Comparison of ENCODE assay signal across 8 mouse cellular contexts in genomic region chr1:55192824-55193223, GRCm38 (mm10). TPM values are rescaled to one million over a fixed set of nuclear protein-coding genes. Genes with fewer than 3 reads are reported as not detected.
DNase-seq lines count a peak whose midpoint lies in the region; ATAC-seq and TF ChIP-seq lines count a peak whose summit lies in the region.

No protein-coding gene starts in this region.

- peak; percentile 47 for TF ChIP-seq CTCF in C2C12 (IDR thresholded peaks at IDR 0.05; ENCODE audit: control insufficient read depth, insufficient read depth, insufficient read length)

- no peak overlapping the region for H3K4me3 ChIP-seq in hindbrain, embryonic 10.5 days
- H3K4me3 ChIP-seq in hindbrain, embryonic 11.5 days (ENCODE audit: low read depth, low read length) = no peak overlapping the region
- no peak overlapping the region for H3K4me3 ChIP-seq in C2C12 (ENCODE audit: insufficient read depth, poor library complexity, severe bottlenecking)

- no peaks in the 10 kb centered on the region for H3K79me2 ChIP-seq in C2C12 (ENCODE audit: control insufficient read depth, insufficient read depth)

- H3K27ac ChIP-seq in hindbrain, embryonic 10.5 days = 0 out of 2 replicates have a peak overlapping the region, but pooled peaks have one; percentile 16
- no peak overlapping the region for H3K27ac ChIP-seq in hindbrain, embryonic 11.5 days (ENCODE audit: low read depth, low read length)

- H3K9ac ChIP-seq in hindbrain, embryonic 11.5 days (ENCODE audit: low read depth, low read length) = no peak overlapping the region

- WGBS in hindbrain, embryonic 10.5 days = 51% methylated on average over 3 of the region's 3 CpGs
- WGBS in hindbrain, embryonic 11.5 days = 54% methylated on average over 3 of the region's 3 CpGs

- no peak overlapping the region for H3K4me2 ChIP-seq in hindbrain, embryonic 11.5 days (replicated peaks; ENCODE audit: low read depth, low read length)

- H3ac ChIP-seq in C2C12 (ENCODE audit: control insufficient read depth, insufficient read length, low read depth) = no peak overlapping the region

- no peaks in the 10 kb centered on the region for H3K79me3 ChIP-seq in C2C12 (ENCODE audit: low read depth)

- no peaks in the 10 kb centered on the region for H3K36me3 ChIP-seq in hindbrain, embryonic 10.5 days
- H3K36me3 ChIP-seq in hindbrain, embryonic 11.5 days (ENCODE audit: control insufficient read depth, insufficient read depth, low read length) = no peaks in the 10 kb centered on the region
- no peaks in the 10 kb centered on the region for H3K36me3 ChIP-seq in C2C12 (ENCODE audit: control insufficient read depth, insufficient read depth)

- intact Hi-C loops in heart, postnatal 14 days (cut with DNase I) = loop anchor here (5.0 kb wide), 1 partner anchor 34 kb away; the partner anchor contains the start of gene Rftn2

- H3K4me1 ChIP-seq in hindbrain, embryonic 10.5 days (replicated peaks) = peaks cover 39% of the 10 kb centered on the region
- peaks cover 4% of the 10 kb centered on the region; the same call in 1 of the 2 replicates for H3K4me1 ChIP-seq in hindbrain, embryonic 11.5 days (replicated peaks; ENCODE audit: control insufficient read depth, insufficient read depth, low read length)

- peak; percentile 46 for DNase-seq in hindbrain, embryonic 10.5 days (ENCODE audit: low spot score)
- no peak for DNase-seq in hindbrain, embryonic 11.5 days (ENCODE audit: low spot score)
- DNase-seq in adrenal gland, postnatal 25 days = peak; percentile 63
- DNase-seq in heart, postnatal 14 days = peak; percentile 22 to 46
- peak; percentile 46 for DNase-seq in lung, postnatal 14 days
- no peak for DNase-seq in urinary bladder, postnatal 10 days (ENCODE audit: low spot score)
- no peak for DNase-seq in adipocyte (ENCODE audit: low spot score)

- peaks cover 20% of the 10 kb centered on the region for H3K27me3 ChIP-seq in hindbrain, embryonic 10.5 days (ENCODE audit: insufficient read depth, poor library complexity, severe bottlenecking)
- H3K27me3 ChIP-seq in hindbrain, embryonic 11.5 days (ENCODE audit: control insufficient read depth, insufficient read depth, low read length) = 0 out of 2 replicates have a peak, but pooled peaks cover 2% of the 10 kb centered on the region
- H3K27me3 ChIP-seq in C2C12 (ENCODE audit: control insufficient read depth, insufficient read depth, insufficient read length) = no peaks in the 10 kb centered on the region

- H3K9me3 ChIP-seq in hindbrain, embryonic 10.5 days = no peaks in the 10 kb centered on the region
- H3K9me3 ChIP-seq in hindbrain, embryonic 11.5 days (ENCODE audit: control insufficient read depth, low read length) = no peaks in the 10 kb centered on the region

- ATAC-seq in hindbrain, embryonic 11.5 days (ENCODE audit: low FRiP score) = no peak; the same call in 1 of the 2 replicates

TF ChIP-seq in C2C12, 6 proteins besides CTCF, POLR2A, EP300 and RAD21:
- no peak for TF ChIP-seq FOSL1 (IDR thresholded peaks at IDR 0.05; ENCODE audit: insufficient read depth, low read length, poor library complexity, severe bottlenecking)
- no peak for TF ChIP-seq USF1 (IDR thresholded peaks at IDR 0.05; ENCODE audit: low read depth)
- no peak for TF ChIP-seq MAX (IDR thresholded peaks at IDR 0.05)
- no peak for TF ChIP-seq MYOD1 (IDR thresholded peaks at IDR 0.05; ENCODE audit: control insufficient read depth, insufficient read length, low read depth)
- no peak for TF ChIP-seq MYOG (IDR thresholded peaks at IDR 0.05; ENCODE audit: control insufficient read depth, extremely low read depth, insufficient read length)
- TF ChIP-seq CEBPB (IDR thresholded peaks at IDR 0.05; ENCODE audit: low read depth) = no peak

RNA-seq across cellular contexts. Expression of gene Rftn2, which starts 33.8 kb away (rescaled TPM):
- 7.3 and 8.5 TPM in 2 replicates for polyA plus RNA-seq in hindbrain, embryonic 10.5 days (2016; fragmentation: Nextera tagmentation; extraction: Ambion mirVana)
- polyA plus RNA-seq in hindbrain, embryonic 11.5 days (2014; fragmentation: Nextera tagmentation; extraction: Ambion mirVana) = 9.7 and 10.8 TPM in 2 replicates
- 13.0 TPM for polyA plus RNA-seq in C2C12 (2012; fragmentation: generic; extraction: Trizol)
- total RNA-seq in adrenal gland, postnatal 25 days (2021) = 15.5 and 20.0 TPM in 2 replicates
- total RNA-seq in heart, postnatal 14 days (2021) = 10 to 100 TPM; 10.6 to 11.9 TPM

RNA-seq across cellular contexts. Expression of gene Mars2, which starts 44.2 kb away (rescaled TPM):
- polyA plus RNA-seq in hindbrain, embryonic 10.5 days (2016; fragmentation: Nextera tagmentation; extraction: Ambion mirVana) = 2.7 and 3.2 TPM in 2 replicates
- polyA plus RNA-seq in hindbrain, embryonic 11.5 days (2014; fragmentation: Nextera tagmentation; extraction: Ambion mirVana) = 2.7 TPM in 2 replicates
- polyA plus RNA-seq in C2C12 (2012; fragmentation: generic; extraction: Trizol) = 1.8 TPM
- total RNA-seq in adrenal gland, postnatal 25 days (2021) = 6.9 and 8.1 TPM in 2 replicates
- total RNA-seq in heart, postnatal 14 days (2021) = 1 to 10 TPM; 4.9 to 5.2 TPM

Comparison
In these comparisons a context has a peak if more than half of its experiments do, and no peak if none do; other contexts are left out.
1. DNase-seq: peak in hindbrain, embryonic 10.5 days (single experiment), adrenal gland, postnatal 25 days (single experiment), heart, postnatal 14 days (2 of 2) and lung, postnatal 14 days (single experiment); none in hindbrain, embryonic 11.5 days (single experiment), urinary bladder, postnatal 10 days (single experiment) and adipocyte (single experiment).